Mouse (Mus musculus) Patski (cell line): ENCODE results near the gene Slc43a2. TPM values are rescaled to one million over a fixed set of nuclear protein-coding genes. Genes with fewer than 3 reads are reported as not detected.

Experiments
- ATAC-seq: fragments of 100-300 bp; one replicate; pipeline ENCODE4 v1.8.0; 2021
- CTCF ChIA-PET: fragments of 350-600 bp; sonication (Branson Sonifier 250); formaldehyde crosslinking; loops from one replicate; lab custom pipeline; 2022; ENCODE audit warnings: inconsistent platforms; lab: Charles Lee
- POLR2A ChIA-PET: fragments of 350-600 bp; sonication (Branson Sonifier 250); formaldehyde crosslinking; loops from one replicate; lab custom pipeline; 2022; ENCODE audit warnings: antibody characterized with exemption, inconsistent platforms; lab: Charles Lee
- DNase-seq: peaks from one replicate; pipeline ENCODE4 v3.0.0-alpha.2; 2011; ENCODE audit warnings: low read depth, low spot score
- H3K27me3 ChIP-seq: fragments of 371-371 bp; one replicate; pipeline ENCODE4 v1.5.1; 2021
- CTCF ChIP-seq: fragments of 100-300 bp; IDR thresholded peaks from one replicate; pipeline ENCODE4 v1.5.1; 2021
- in situ Hi-C: fragments of 300-500 bp; cut with MboI; formaldehyde crosslinking; loops from 3 replicates; pipeline ENCODE4 v1.11.1; 2018; ENCODE audit warnings: low pct_unique_long_range_greater_than_20kb, mixed read lengths
- polyA plus RNA-seq: library from polyadenylated mRNA; unstranded; gene quantifications from one replicate; pipeline ENCODE4 v1.2.3, GENCODE M21; 2021

The Slc43a2 gene
- polyA plus RNA-seq, 1 experiment from 2014 or later, result 10.0 TPM

GRCm38 (mm10) chr11:75620136-75620780, 88.8 kb downstream of the Slc43a2 start:
- H3K27me3 ChIP-seq, result no peaks in the 10 kb centered on the region
- POLR2A ChIA-PET, result no interaction called here
- CTCF ChIA-PET, result interaction anchor here (1.7 kb wide), 1 partner anchor 12 kb away, joined by 5 read pairs; no protein-coding TSS in a partner anchor
- in situ Hi-C loops, result no loop called here
- ATAC-seq (no peak), DNase-seq (peak; percentile 37)
- TF ChIP-seq CTCF, result no peak

DNA sequence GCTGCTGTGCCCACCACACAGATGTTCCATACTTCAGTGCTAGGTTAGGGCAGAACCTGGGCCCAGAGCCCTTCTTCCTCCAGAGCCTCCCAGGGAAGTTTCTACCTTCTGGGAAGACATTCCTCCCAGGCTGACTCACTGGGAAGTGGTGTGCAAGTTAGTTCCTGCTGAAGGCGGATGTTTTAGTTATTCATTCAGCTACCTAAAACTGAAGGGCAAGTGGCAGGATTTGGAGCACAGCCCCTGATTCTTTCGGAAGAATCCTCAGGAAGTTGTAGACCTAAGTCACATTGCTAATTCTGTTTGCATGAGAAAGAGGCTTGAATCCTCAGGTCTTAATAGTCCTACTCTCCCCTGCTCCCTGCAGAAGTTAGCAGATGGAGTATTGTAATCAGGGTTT, 89.9 kb downstream of the Slc43a2 start:
- DNase-seq, result peak; percentile 61
- H3K27me3 ChIP-seq, result no peaks in the 10 kb centered on the region
- CTCF ChIA-PET, result interaction anchor here (1.7 kb wide), 1 partner anchor 11 kb away, joined by 5 read pairs; no protein-coding TSS in a partner anchor
- in situ Hi-C loops, result no loop called here
- POLR2A ChIA-PET, result no interaction called here
- no peak for TF ChIP-seq CTCF
- peak; percentile 75 for ATAC-seq

DNA sequence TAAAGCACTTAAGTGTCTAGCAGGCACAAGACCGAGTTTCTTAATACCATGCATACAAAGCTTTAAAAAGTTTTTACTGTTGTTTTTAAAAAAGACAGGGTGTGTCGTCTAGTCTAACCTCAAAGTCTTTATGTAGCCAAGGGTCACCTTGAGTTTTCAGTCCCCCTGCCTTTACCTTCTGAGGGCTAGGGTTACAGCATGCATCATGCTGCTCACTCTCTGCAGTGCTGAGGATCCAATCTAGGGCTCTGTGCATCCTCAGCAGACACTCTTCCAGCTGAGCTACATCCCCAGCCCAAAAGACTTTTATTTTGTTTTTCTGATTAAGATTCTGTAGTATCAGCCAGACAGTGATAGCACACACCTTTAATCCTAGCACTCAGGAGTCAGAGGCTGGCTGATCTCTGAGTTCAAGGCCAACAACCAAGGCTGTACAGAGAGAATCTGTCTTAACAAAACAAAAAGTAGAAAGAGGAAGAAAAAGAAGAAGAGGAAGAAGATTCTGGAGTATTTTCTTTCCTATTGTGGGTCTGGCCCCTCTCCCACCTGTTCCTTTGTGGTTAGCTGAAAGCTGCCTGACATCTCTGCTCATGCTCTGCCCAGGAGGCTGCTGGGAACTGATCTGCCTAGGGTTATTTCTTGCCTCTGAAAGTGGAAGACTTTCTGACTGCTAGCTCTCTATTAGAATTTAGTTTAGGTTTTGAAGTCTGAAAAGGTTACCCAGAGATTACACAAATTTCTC, 91.3 kb downstream of the Slc43a2 start:
- no peak for TF ChIP-seq CTCF
- no peaks in the 10 kb centered on the region for H3K27me3 ChIP-seq
- no peak for ATAC-seq
- no peak for DNase-seq
- ChIA-PET CTCF (no interaction called here), POLR2A (interaction anchor here (1.7 kb wide), 1 partner anchor 28 kb away, joined by 5 read pairs; the partner anchor contains the start of gene Myo1c)
- in situ Hi-C loops, result no loop called here

- in situ Hi-C loops, result no loop called here
- POLR2A ChIA-PET, result interaction anchor here (1.7 kb wide), 1 partner anchor 27 kb away, joined by 5 read pairs; the partner anchor contains the start of gene Myo1c
- no peaks in the 10 kb centered on the region for H3K27me3 ChIP-seq
- CTCF ChIA-PET, result interaction anchor here (0.9 to 1.9 kb wide), 2 partner anchors 16 to 30 kb away, joined by 3 to 4 read pairs; no protein-coding TSS in a partner anchor
- ATAC-seq (no peak), DNase-seq (no peak)
- no peak for TF ChIP-seq CTCF
Observed at GRCm38 (mm10) chr11:75624102-75624554, 92.6 kb downstream of the Slc43a2 start.

DNA sequence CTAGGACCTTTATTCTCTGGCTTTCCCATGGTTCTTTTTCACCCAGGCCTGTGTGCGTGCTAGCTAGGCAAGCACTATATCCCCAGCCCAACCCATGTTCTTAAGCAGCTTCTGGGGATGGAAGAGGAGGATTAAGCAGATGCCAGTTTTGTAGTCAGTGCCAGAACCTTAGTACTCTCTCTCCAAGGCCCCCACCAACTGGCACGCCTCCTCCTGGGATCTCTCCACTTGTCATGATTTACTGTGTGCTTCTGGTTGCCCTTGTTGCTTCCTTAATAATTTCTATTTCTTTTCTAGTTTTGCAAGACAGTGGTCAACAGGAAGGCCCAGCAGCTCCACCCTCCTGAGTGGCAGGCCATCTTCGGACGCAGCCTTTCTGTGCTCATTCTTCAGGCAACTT, 94.3 kb downstream of the Slc43a2 start:
- no peak for TF ChIP-seq CTCF
- in situ Hi-C loops, result no loop called here
- no peaks in the 10 kb centered on the region for H3K27me3 ChIP-seq
- DNase-seq (no peak), ATAC-seq (no peak)
- ChIA-PET POLR2A (interaction anchor here (0.8 kb wide), 1 partner anchor 26 kb away, joined by 3 read pairs; no protein-coding TSS in a partner anchor), CTCF (interaction anchor here (1.9 kb wide), 1 partner anchor 17 kb away, joined by 4 read pairs; no protein-coding TSS in a partner anchor)

Other genes starting within 250 kb of the Slc43a2 start
- 64.8 TPM for gene Rpa1, start 183.4 kb upstream of the Slc43a2 start, polyA plus RNA-seq
- gene Smyd4, start 183.3 kb upstream of the Slc43a2 start, polyA plus RNA-seq, result 10.4 TPM
- gene Serpinf1, start 109.0 kb upstream of the Slc43a2 start, polyA plus RNA-seq, result 2.5 TPM
- 0.04 TPM for gene Serpinf2, start 92.1 kb upstream of the Slc43a2 start, polyA plus RNA-seq
- gene Wdr81, start 77.0 kb upstream of the Slc43a2 start, polyA plus RNA-seq, result 28.9 TPM
- 0.85 TPM for gene Tlcd2, start 70.0 kb upstream of the Slc43a2 start, polyA plus RNA-seq
- 132 TPM for gene Prpf8, start 44.9 kb upstream of the Slc43a2 start, polyA plus RNA-seq
- 1.4 TPM for gene Rilp, start 21.6 kb upstream of the Slc43a2 start, polyA plus RNA-seq
- 0.17 TPM for gene Scarf1, start 18.2 kb upstream of the Slc43a2 start, polyA plus RNA-seq
- gene Pitpna, start 56.4 kb downstream of the Slc43a2 start, polyA plus RNA-seq, result 141 TPM
- 32.9 TPM for gene Inpp5k, start 99.3 kb downstream of the Slc43a2 start, polyA plus RNA-seq
- gene Myo1c, start 118.8 kb downstream of the Slc43a2 start, polyA plus RNA-seq, result 121 TPM
- 116 TPM for gene Crk, start 147.6 kb downstream of the Slc43a2 start, polyA plus RNA-seq
- gene Ywhae, start 201.2 kb downstream of the Slc43a2 start, polyA plus RNA-seq, result 860 TPM